Mouse (Mus musculus): Measurements from ENCODE around the gene Cbll1.

GRCm38 (mm10) chr12:31520119-31520518 lies 20.7 kb upstream of the Cbll1 start:
- TF ChIP-seq CTCF (IDR thresholded peaks at IDR 0.05; ENCODE audit: low read depth, low read length), result no peak
- TF ChIP-seq TAL1 (conservative IDR thresholded peaks at IDR 0.05; ENCODE audit: low read depth, low read length), result no peak
- TF ChIP-seq GATA1 (IDR thresholded peaks at IDR 0.05; ENCODE audit: borderline replicate concordance, low read length), result no peak
